Mouse (Mus musculus): ENCODE measurements at regions not wholly inside any gene's neighbourhood (a gene's known extent, or its start where the extent isn't known, plus 50 kb on each side); places are given as distances from the start of the nearest gene placed in this dataset.

DNA sequence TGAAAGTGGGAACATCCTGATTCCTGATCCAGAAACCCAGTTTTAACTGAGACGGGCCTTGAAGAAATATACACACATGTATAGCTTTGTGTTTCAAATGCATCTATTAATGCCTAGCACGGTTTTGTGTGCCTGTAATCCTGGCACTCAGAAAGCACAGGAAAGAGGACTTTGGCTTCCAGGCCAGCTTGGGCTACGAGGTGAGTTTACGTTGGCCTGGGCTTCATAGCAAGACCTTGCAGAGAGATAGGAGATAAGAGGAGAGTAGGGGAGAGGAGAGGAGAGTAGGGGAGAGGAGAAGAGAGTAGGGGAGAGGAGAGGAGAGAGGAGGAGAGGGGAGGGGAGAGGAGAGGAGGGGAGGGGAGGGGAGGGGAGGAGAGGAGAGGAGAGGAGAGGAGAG lies 234.9 kb upstream of the Klf4 start:
- no peak overlapping the region for H3K9ac ChIP-seq (ENCODE audit: insufficient read depth, low read depth)
- dilution Hi-C loops (cut with MboI; ENCODE audit: extremely low pct_ligation_motif_present, extremely low pct_unique_long_range_greater_than_20kb, low sequenced_read_pairs) = no loop called here
- no peaks in the 10 kb centered on the region for H3K27me3 ChIP-seq (replicated peaks)
- in situ Hi-C loops (cut with MboI; ENCODE audit: low pct_ligation_motif_present, low pct_unique_long_range_greater_than_20kb, low sequenced_read_pairs) = no loop called here
- H3K9me3 ChIP-seq (replicated peaks; ENCODE audit: low read length) = no peaks in the 10 kb centered on the region
- TF ChIP-seq ETS1 (conservative IDR thresholded peaks at IDR 0.05; ENCODE audit: low read depth, low read length) (no peak), UBTF (IDR thresholded peaks at IDR 0.05; ENCODE audit: low read depth, low read length) (no peak)
- H3K79me2 ChIP-seq (replicated peaks; ENCODE audit: control insufficient read depth, extremely low read depth, insufficient read depth, poor library complexity, severe bottlenecking) = no peaks in the 10 kb centered on the region
- no peaks in the 10 kb centered on the region for H3K36me3 ChIP-seq (replicated peaks in 1 of 2; ENCODE audit: control insufficient read depth in 1 of 2, insufficient read depth in 1 of 2, low read length in 1 of 2)
- H3K27ac ChIP-seq (ENCODE audit: insufficient read depth, low read depth) = no peak overlapping the region
- H3K4me2 ChIP-seq (ENCODE audit: insufficient read depth, low read depth, poor library complexity, severe bottlenecking) = no peak overlapping the region
- DNase-seq (ENCODE audit: extremely low read depth) = no peak
- H3K4me3 ChIP-seq (replicated peaks in 1 of 3; ENCODE audit: low read depth in 2 of 3, low read length in 2 of 3, poor library complexity in 1 of 3) = no peak overlapping the region
- no peaks in the 10 kb centered on the region for H3K4me1 ChIP-seq (ENCODE audit: control insufficient read depth in 1 of 2, insufficient read depth in 2 of 2)

DNA sequence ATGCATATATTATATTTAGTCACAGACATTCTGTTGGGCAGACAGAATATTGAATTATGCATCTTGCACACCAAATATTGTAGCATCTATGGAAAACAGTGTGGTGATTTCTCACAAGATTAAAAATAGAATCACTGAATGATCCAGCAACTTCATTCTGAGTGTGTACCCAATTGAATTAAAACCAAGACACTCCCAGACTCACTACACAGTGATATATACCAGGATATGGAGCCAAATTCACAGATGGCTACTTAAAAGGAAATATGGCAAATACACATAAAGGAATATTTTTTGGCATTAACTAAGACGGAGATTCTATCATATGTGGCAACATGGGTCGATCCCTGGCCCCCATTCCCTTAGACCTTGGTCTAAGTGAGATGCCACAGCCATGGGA lies 233.5 kb upstream of the Klf4 start:
- Histone ChIP-seq H3K36me3 (replicated peaks in 1 of 2; ENCODE audit: control insufficient read depth in 1 of 2, insufficient read depth in 1 of 2, low read length in 1 of 2) (no peaks in the 10 kb centered on the region), H3K4me2 (ENCODE audit: insufficient read depth, low read depth, poor library complexity, severe bottlenecking) (no peak overlapping the region), H3K9ac (ENCODE audit: insufficient read depth, low read depth) (no peak overlapping the region), H3K27ac (ENCODE audit: insufficient read depth, low read depth) (no peak overlapping the region), H3K4me3 (replicated peaks in 1 of 3; ENCODE audit: low read depth in 2 of 3, low read length in 2 of 3, poor library complexity in 1 of 3) (no peak overlapping the region), H3K79me2 (replicated peaks; ENCODE audit: control insufficient read depth, extremely low read depth, insufficient read depth, poor library complexity, severe bottlenecking) (no peaks in the 10 kb centered on the region), H3K27me3 (replicated peaks) (no peaks in the 10 kb centered on the region), H3K4me1 (ENCODE audit: control insufficient read depth in 1 of 2, insufficient read depth in 2 of 2) (no peaks in the 10 kb centered on the region), H3K9me3 (replicated peaks; ENCODE audit: low read length) (no peaks in the 10 kb centered on the region)
- no peak for DNase-seq (ENCODE audit: extremely low read depth)
- dilution Hi-C loops (cut with MboI; ENCODE audit: extremely low pct_ligation_motif_present, extremely low pct_unique_long_range_greater_than_20kb, low sequenced_read_pairs) = no loop called here
- in situ Hi-C loops (cut with MboI; ENCODE audit: low pct_ligation_motif_present, low pct_unique_long_range_greater_than_20kb, low sequenced_read_pairs) = no loop called here
- no peak for TF ChIP-seq ETS1 (conservative IDR thresholded peaks at IDR 0.05; ENCODE audit: low read depth, low read length)
- no peak for TF ChIP-seq PAX5 (IDR thresholded peaks at IDR 0.05; ENCODE audit: low read length)
- no peak for TF ChIP-seq MEF2A (IDR thresholded peaks at IDR 0.05; ENCODE audit: borderline replicate concordance, low read depth, low read length)
- TF ChIP-seq GABPA (IDR thresholded peaks at IDR 0.05; ENCODE audit: insufficient replicate concordance, low read depth, low read length) = no peak
- no peak for TF ChIP-seq CHD1 (IDR thresholded peaks at IDR 0.05; ENCODE audit: low read depth, low read length)
- TF ChIP-seq ZC3H11A (IDR thresholded peaks at IDR 0.05; ENCODE audit: low read depth, low read length) = no peak
- TF ChIP-seq CHD2 (IDR thresholded peaks at IDR 0.05; ENCODE audit: low read length) = no peak
- no peak for TF ChIP-seq BHLHE40 (IDR thresholded peaks at IDR 0.05; ENCODE audit: low read depth, low read length)
- no peak for TF ChIP-seq JUND (conservative IDR thresholded peaks at IDR 0.05; ENCODE audit: low read depth, low read length)
- no peak for TF ChIP-seq E2F4 (IDR thresholded peaks at IDR 0.05; ENCODE audit: insufficient replicate concordance, low read depth, low read length)
- no peak for TF ChIP-seq RCOR1 (conservative IDR thresholded peaks at IDR 0.05; ENCODE audit: low read depth, low read length)
- TF ChIP-seq CTCF (conservative IDR thresholded peaks at IDR 0.05 in 1 of 2, IDR thresholded peaks at IDR 0.05 in 1 of 2; ENCODE audit: low read depth in 2 of 2, low read length in 2 of 2) = no peak
- no peak for TF ChIP-seq SMC3 (IDR thresholded peaks at IDR 0.05; ENCODE audit: low read depth, low read length)
- no peak for TF ChIP-seq EP300 (IDR thresholded peaks at IDR 0.05; ENCODE audit: low read length)
- no peak for TF ChIP-seq NELFE (IDR thresholded peaks at IDR 0.05; ENCODE audit: low read depth, low read length)

Measured in CH12.LX (cell line).